Mouse (Mus musculus) erythroid progenitor cell, adult 5-6 weeks (primary cell): ENCODE results near the gene Xrcc1. TPM values are rescaled to one million over a fixed set of nuclear protein-coding genes. Genes with fewer than 3 reads are reported as not detected.

ENCODE experiments used
- total RNA-seq, 2 experiments: library from RNA; stranded (forward) in 1 of 2; stranded (reverse) in 1 of 2; fragments of 150-400 nt in 1 of 2; fragments of 186-747, 209-891 nt in 1 of 2; gene quantifications; 2 replicates each; pipeline versions ENCODE4 v1.2.3 to v1.2.4; 2015 to 2017; ENCODE audit warnings: low replicate concordance in 2 of 2

The Xrcc1 gene
- total RNA-seq, 2 experiments from 2014 or later, result 39.4 to 62.5 TPM

Other genes starting within 250 kb of the Xrcc1 start
- gene Zfp61, start 245.1 kb upstream of the Xrcc1 start, total RNA-seq (2015; ENCODE audit: low replicate concordance), result 1.1 and 2.5 TPM in 2 replicates
- gene Zfp61, start 245.1 kb upstream of the Xrcc1 start, total RNA-seq (2017; ENCODE audit: low replicate concordance), result 1.8 TPM in 1 of 2 replicates, not detected in the other
- 0.72 TPM in 1 of 2 replicates, not detected in the other for gene Zfp94, start 229.6 kb upstream of the Xrcc1 start, total RNA-seq (2015; ENCODE audit: low replicate concordance)
- gene Zfp94, start 229.6 kb upstream of the Xrcc1 start, total RNA-seq (2017; ENCODE audit: low replicate concordance), result 0.39 TPM in 1 of 2 replicates, not detected in the other
- gene Tescl, start 212.4 kb upstream of the Xrcc1 start, total RNA-seq (2015; ENCODE audit: low replicate concordance), result not detected in 2 replicates
- not detected in 2 replicates for gene Tescl, start 212.4 kb upstream of the Xrcc1 start, total RNA-seq (2017; ENCODE audit: low replicate concordance)
- gene Lypd5, start 197.1 kb upstream of the Xrcc1 start, total RNA-seq (2015; ENCODE audit: low replicate concordance), result not detected in 2 replicates
- gene Lypd5, start 197.1 kb upstream of the Xrcc1 start, total RNA-seq (2017; ENCODE audit: low replicate concordance), result not detected in 2 replicates
- 237 and 287 TPM in 2 replicates for gene Kcnn4, start 176.0 kb upstream of the Xrcc1 start, total RNA-seq (2015; ENCODE audit: low replicate concordance)
- 417 and 443 TPM in 2 replicates for gene Kcnn4, start 176.0 kb upstream of the Xrcc1 start, total RNA-seq (2017; ENCODE audit: low replicate concordance)
- gene Smg9, start 146.7 kb upstream of the Xrcc1 start, total RNA-seq (2015; ENCODE audit: low replicate concordance), result 33.9 and 52.0 TPM in 2 replicates
- 25.2 and 42.7 TPM in 2 replicates for gene Smg9, start 146.7 kb upstream of the Xrcc1 start, total RNA-seq (2017; ENCODE audit: low replicate concordance)
- not detected in 2 replicates for gene Irgc1, start 94.0 kb upstream of the Xrcc1 start, total RNA-seq (2015; ENCODE audit: low replicate concordance)
- gene Irgc1, start 94.0 kb upstream of the Xrcc1 start, total RNA-seq (2017; ENCODE audit: low replicate concordance), result not detected in 2 replicates
- gene Plaur, start 83.8 kb upstream of the Xrcc1 start, total RNA-seq (2015; ENCODE audit: low replicate concordance), result 2.9 and 6.1 TPM in 2 replicates
- gene Plaur, start 83.8 kb upstream of the Xrcc1 start, total RNA-seq (2017; ENCODE audit: low replicate concordance), result 1.1 and 7.2 TPM in 2 replicates
- not detected in 2 replicates for gene Cadm4, start 64.3 kb upstream of the Xrcc1 start, total RNA-seq (2015; ENCODE audit: low replicate concordance)
- gene Cadm4, start 64.3 kb upstream of the Xrcc1 start, total RNA-seq (2017; ENCODE audit: low replicate concordance), result not detected in 2 replicates
- gene Zfp428, start 39.3 kb upstream of the Xrcc1 start, total RNA-seq (2015; ENCODE audit: low replicate concordance), result 0.84 TPM in 1 of 2 replicates, not detected in the other
- gene Zfp428, start 39.3 kb upstream of the Xrcc1 start, total RNA-seq (2017; ENCODE audit: low replicate concordance), result 2.0 TPM in 1 of 2 replicates, not detected in the other
- gene AC161166.1, start 33.8 kb upstream of the Xrcc1 start, total RNA-seq (2015; ENCODE audit: low replicate concordance), result not detected in 2 replicates
- gene AC161166.1, start 33.8 kb upstream of the Xrcc1 start, total RNA-seq (2017; ENCODE audit: low replicate concordance), result not detected in 2 replicates
- gene Irgq, start 15.6 kb upstream of the Xrcc1 start, total RNA-seq (2015; ENCODE audit: low replicate concordance), result 1.1 and 1.3 TPM in 2 replicates
- 0.90 and 2.8 TPM in 2 replicates for gene Irgq, start 15.6 kb upstream of the Xrcc1 start, total RNA-seq (2017; ENCODE audit: low replicate concordance)
- not detected in 2 replicates for gene Pinlyp, start 171 bp upstream of the Xrcc1 start, total RNA-seq (2015; ENCODE audit: low replicate concordance)
- not detected in 2 replicates for gene Pinlyp, start 171 bp upstream of the Xrcc1 start, total RNA-seq (2017; ENCODE audit: low replicate concordance)
- 11.2 and 11.3 TPM in 2 replicates for gene Ethe1, start 41.3 kb downstream of the Xrcc1 start, total RNA-seq (2015; ENCODE audit: low replicate concordance)
- gene Ethe1, start 41.3 kb downstream of the Xrcc1 start, total RNA-seq (2017; ENCODE audit: low replicate concordance), result 6.8 and 9.2 TPM in 2 replicates
- gene Zfp575, start 41.4 kb downstream of the Xrcc1 start, total RNA-seq (2015; ENCODE audit: low replicate concordance), result not detected in 2 replicates
- 0.26 TPM in 1 of 2 replicates, not detected in the other for gene Zfp575, start 41.4 kb downstream of the Xrcc1 start, total RNA-seq (2017; ENCODE audit: low replicate concordance)
- gene Phldb3, start 64.5 kb downstream of the Xrcc1 start, total RNA-seq (2015; ENCODE audit: low replicate concordance), result not detected in 2 replicates
- 0.64 and 7.0 TPM in 2 replicates for gene Phldb3, start 64.5 kb downstream of the Xrcc1 start, total RNA-seq (2017; ENCODE audit: low replicate concordance)
- gene Lypd3, start 90.3 kb downstream of the Xrcc1 start, total RNA-seq (2015; ENCODE audit: low replicate concordance), result not detected in 2 replicates
- not detected in 2 replicates for gene Lypd3, start 90.3 kb downstream of the Xrcc1 start, total RNA-seq (2017; ENCODE audit: low replicate concordance)
- not detected in 2 replicates for gene Tex101, start 130.4 kb downstream of the Xrcc1 start, total RNA-seq (2015; ENCODE audit: low replicate concordance)
- not detected in 2 replicates for gene Tex101, start 130.4 kb downstream of the Xrcc1 start, total RNA-seq (2017; ENCODE audit: low replicate concordance)
- gene BC049730, start 163.0 kb downstream of the Xrcc1 start, total RNA-seq (2015; ENCODE audit: low replicate concordance), result not detected in 2 replicates
- gene BC049730, start 163.0 kb downstream of the Xrcc1 start, total RNA-seq (2017; ENCODE audit: low replicate concordance), result not detected in 2 replicates
- gene Gm4763, start 180.6 kb downstream of the Xrcc1 start, total RNA-seq (2015; ENCODE audit: low replicate concordance), result not detected in 2 replicates
- not detected in 2 replicates for gene Gm4763, start 180.6 kb downstream of the Xrcc1 start, total RNA-seq (2017; ENCODE audit: low replicate concordance)
- gene Cd177, start 214.0 kb downstream of the Xrcc1 start, total RNA-seq (2015; ENCODE audit: low replicate concordance), result 39.4 and 55.5 TPM in 2 replicates
- gene Cd177, start 214.0 kb downstream of the Xrcc1 start, total RNA-seq (2017; ENCODE audit: low replicate concordance), result 37.9 and 49.0 TPM in 2 replicates
- gene Ceacam10, start 230.9 kb downstream of the Xrcc1 start, total RNA-seq (2015; ENCODE audit: low replicate concordance), result 6.8 and 7.1 TPM in 2 replicates
- 1.7 TPM in 1 of 2 replicates, not detected in the other for gene Ceacam10, start 230.9 kb downstream of the Xrcc1 start, total RNA-seq (2017; ENCODE audit: low replicate concordance)